Mouse (Mus musculus) natural killer cell, adult 2 months (primary cell): ENCODE measurements around the gene Gm21304.
"Not testable (repeated sequence)": the region's sequence is repeated elsewhere in the genome, so short reads cannot be mapped to it uniquely, and the experiment has no call there.

ENCODE experiments used
- DNase-seq, 2 experiments: peaks; one replicate each; pipeline ENCODE4 v3.0.0; 2022; ENCODE audit warnings: low spot score in 2 of 2

Gene Gm21304

DNA sequence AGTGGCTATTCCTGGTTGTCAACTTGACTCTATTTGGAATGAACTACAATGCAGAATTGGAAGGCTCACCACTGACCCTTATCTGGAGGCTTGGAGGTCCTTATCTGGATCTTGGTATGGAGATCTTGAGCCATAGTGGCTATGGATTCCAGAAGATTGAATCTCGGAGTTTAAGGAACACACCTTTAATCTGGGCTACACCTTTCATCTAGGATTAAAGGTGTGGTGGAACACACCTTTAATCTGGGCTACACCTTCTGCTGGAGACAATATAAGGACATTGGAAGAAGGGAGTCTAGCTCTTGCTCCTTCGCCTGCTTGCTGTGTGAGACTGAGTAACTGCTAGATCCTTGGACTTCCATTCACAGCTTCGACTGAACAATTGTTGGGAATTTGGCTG, at the start of gene Gm21304:
Gene Gm21304, plus strand, starts transcription at position 301 of the 400 bp plus-strand sequence.
- DNase-seq = not testable (repeated sequence)

- DNase-seq = not testable (repeated sequence)
Observed at GRCm38 (mm10) chr10:104142687-104143086, 25.6 kb upstream of the Gm21304 start, which contains the start of gene Gm21293. Gene Gm21293 (plus strand): TSS chr10:104142987.

GRCm38 (mm10) chr10:104151197-104151596, 17.1 kb upstream of the Gm21304 start, which contains the start of gene Gm6763:
Gene Gm6763 (plus strand): TSS chr10:104151497.
- DNase-seq = not testable (repeated sequence)

GRCm38 (mm10) chr10:104159706-104160105, 8.6 kb upstream of the Gm21304 start, which contains the start of gene Gm8764:
Gene Gm8764 (plus strand): TSS chr10:104160006.
- DNase-seq = not testable (repeated sequence)

DNA sequence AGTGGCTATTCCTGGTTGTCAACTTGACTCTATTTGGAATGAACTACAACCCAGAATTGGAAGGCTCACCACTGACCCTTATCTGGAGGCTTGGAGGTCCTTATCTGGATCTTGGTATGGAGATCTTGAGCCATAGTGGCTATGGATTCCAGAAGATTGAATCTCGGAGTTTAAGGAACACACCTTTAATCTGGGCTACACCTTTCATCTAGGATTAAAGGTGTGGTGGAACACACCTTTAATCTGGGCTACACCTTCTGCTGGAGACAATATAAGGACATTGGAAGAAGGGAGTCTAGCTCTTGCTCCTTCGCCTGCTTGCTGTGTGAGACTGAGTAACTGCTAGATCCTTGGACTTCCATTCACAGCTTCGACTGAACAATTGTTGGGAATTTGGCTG, 8.4 kb downstream of the Gm21304 start, which contains the start of gene Gm21312:
Gene Gm21312, plus strand, starts transcription at position 301 of the 400 bp plus-strand sequence.
- DNase-seq = not testable (repeated sequence)

GRCm38 (mm10) chr10:104185233-104185632, 16.9 kb downstream of the Gm21304 start, which contains the start of gene Gm20765:
Gene Gm20765 (plus strand): TSS chr10:104185533.
- not testable (repeated sequence) for DNase-seq

DNA sequence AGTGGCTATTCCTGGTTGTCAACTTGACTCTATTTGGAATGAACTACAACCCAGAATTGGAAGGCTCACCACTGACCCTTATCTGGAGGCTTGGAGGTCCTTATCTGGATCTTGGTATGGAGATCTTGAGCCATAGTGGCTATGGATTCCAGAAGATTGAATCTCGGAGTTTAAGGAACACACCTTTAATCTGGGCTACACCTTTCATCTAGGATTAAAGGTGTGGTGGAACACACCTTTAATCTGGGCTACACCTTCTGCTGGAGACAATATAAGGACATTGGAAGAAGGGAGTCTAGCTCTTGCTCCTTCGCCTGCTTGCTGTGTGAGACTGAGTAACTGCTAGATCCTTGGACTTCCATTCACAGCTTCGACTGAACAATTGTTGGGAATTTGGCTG, 25.4 kb downstream of the Gm21304 start, which contains the start of gene Gm4340:
Gene Gm4340, plus strand, starts transcription at position 301 of the 400 bp plus-strand sequence.
- not testable (repeated sequence) for DNase-seq

- no peak for DNase-seq
Observed at GRCm38 (mm10) chr10:104209655-104210054, 41.3 kb downstream of the Gm21304 start.

GRCm38 (mm10) chr10:104210268-104210990, 42.1 kb downstream of the Gm21304 start:
- no peak for DNase-seq

DNA sequence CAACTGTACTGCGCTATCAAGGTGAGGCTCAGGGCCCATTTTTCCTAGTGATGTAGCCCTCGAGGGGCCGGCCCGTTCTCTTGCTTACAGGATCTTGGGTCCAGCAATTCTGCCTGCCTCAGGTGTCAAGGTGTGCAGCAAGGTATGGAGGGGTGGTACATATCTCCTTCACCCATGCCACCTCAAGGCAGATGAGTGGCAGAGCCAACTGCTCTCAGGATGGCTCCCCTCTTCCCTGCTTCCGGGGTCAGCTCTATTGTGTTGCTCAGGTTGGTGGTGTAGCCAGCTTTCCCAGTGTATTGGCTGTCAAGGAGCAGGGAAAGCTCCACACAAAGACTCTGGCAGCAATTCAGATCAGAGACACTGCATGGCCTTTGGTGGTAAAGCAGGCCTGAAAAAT, 46.2 kb downstream of the Gm21304 start:
- no peak for DNase-seq
